Mouse (Mus musculus): ENCODE results near the gene Vmn2r77.
"Not testable (repeated sequence)": the region's sequence is repeated elsewhere in the genome, so short reads cannot be mapped to it uniquely, and the experiment has no call there.

Gene Vmn2r77

DNA sequence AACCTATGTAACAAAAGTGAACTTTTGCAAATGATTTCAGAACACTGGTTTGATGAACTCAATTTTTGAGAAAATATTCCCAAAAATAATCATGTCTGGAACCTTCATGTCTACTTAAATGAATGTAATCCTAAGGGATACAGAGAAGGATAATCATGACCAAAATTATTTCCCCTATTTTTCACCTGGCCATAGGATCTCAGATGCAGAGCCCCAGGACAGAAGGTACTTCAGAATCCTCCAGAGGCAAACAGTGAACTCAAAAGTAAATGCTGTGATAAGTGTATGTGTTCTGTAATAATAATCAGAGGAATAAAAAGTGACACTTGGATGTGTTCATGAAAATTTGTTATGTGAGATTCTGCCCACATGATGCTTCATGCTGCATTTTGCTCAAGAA, at the start of gene Vmn2r77:
Gene Vmn2r77, plus strand, starts transcription at position 301 of the 400 bp plus-strand sequence.
- no peak for DNase-seq (ENCODE audit: low spot score in 2 of 2)

DNA sequence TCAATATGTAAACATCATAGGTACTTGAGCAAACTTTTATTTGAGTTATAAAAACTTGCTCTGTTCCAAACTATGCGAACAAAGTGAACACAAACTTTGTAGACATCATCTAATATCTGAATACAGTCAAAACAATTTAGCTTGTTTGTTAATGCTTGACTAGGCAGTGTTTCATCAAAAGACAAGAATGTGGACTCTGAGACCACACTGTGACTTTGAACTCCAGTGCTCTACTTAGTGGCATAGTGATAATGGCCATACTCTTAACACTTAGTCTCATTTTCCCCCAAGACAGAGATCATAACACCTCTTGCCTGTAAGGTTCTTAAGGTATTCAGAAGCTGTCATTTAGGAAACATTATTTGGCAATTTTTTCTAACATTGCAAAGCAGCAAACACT, 34.1 kb upstream of the Vmn2r77 start:
- no peak for DNase-seq (ENCODE audit: low spot score in 2 of 2)

DNA sequence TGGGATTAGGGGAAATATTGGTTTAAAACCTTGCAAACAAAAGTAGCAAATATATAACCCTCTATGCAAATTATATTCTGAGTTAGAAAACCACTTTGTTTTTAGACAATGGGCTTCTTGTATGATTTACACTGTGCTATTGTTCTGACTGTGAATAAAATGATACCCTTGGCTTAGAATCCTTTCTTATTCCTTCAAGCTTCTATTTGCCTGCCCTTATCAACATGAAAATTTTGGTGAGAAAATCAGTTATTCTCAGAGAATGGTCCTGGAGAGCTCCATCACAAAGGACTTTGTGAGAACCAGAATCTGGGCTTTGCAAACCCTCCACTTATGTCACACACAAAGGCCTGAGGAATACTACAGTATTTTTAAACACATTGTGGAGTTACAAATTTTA, 30.2 kb upstream of the Vmn2r77 start:
- no peak for DNase-seq (ENCODE audit: low spot score in 2 of 2)

DNA sequence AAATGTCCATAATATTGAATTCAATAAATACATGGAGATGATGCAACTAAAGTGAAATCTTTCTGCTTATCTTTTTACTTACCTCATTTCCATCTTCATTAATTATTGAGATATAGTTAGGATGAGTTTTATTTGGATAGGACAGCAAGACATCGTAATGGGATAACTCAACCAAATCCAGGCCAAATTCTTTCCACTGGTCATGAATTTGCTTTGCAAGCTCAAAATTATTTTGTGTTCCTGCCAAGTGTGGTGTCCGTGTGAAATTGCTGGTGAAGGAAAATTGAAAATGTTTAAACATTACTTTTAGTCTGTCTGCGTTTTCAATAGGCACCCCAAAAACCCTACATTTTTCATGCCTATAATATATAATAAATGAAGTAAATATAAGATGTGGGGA, 23.2 kb upstream of the Vmn2r77 start:
- DNase-seq (ENCODE audit: low spot score in 2 of 2): no peak

DNA sequence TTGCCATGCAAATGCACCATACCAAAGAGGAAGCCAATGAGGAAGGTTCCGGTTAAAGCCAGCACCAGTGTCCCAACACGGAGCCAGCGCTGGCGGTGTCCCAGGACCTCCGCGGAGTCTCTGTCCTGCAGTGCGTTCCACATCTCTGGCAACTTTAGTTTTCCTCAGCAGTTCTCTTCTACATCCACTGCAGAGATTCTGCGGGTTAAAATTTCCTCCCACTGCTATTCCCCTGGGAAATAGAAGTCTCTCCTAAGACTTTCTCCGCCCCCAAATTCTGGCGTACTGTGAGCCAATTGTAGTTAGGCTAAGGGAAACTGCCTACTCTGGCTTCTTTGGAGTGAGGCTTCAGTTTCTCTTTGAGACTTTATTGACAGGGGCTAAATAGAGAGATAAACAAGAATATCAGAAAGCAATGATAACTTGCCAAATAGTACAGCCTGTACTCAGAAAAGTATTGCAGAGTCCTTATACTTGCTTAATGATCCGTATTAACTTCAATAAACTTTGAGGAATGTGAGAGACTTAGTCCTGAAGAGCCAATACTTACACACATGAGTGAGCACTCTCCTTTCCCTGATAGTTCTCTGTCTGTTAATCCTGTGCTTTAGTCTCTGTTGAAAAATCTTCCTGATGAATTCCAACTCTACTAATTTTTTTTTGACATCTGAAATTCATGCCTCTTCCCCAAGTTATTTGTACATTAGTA, 19.1 kb upstream of the Vmn2r77 start, which contains the start of gene Folh1:
Gene Folh1, minus strand, starts transcription at position 327 of the 709 bp plus-strand sequence.
- peak in 1 of 2 experiments; percentile 1 for DNase-seq (ENCODE audit: low spot score in 2 of 2)

DNA sequence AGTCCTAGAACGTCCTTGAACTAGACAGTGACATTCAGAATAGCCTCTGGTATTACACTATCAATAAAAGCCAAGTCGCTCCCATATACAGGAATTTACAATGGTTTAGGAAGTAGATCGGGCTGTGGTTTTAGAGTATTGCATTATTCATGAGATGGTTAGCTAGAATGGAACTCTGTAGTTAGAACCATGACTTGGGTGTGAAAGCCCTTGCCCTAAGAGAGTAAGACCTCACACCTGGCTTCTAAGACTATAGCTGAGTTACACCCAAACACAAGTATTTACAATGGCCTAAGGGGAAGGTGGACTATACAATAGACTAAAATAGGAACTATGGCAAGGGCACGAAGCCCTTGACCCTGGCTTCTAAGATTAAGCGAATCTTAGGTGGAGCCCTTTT, 20.4 kb downstream of the Vmn2r77 start:
- DNase-seq (ENCODE audit: low spot score in 2 of 2): not testable (repeated sequence)

DNA sequence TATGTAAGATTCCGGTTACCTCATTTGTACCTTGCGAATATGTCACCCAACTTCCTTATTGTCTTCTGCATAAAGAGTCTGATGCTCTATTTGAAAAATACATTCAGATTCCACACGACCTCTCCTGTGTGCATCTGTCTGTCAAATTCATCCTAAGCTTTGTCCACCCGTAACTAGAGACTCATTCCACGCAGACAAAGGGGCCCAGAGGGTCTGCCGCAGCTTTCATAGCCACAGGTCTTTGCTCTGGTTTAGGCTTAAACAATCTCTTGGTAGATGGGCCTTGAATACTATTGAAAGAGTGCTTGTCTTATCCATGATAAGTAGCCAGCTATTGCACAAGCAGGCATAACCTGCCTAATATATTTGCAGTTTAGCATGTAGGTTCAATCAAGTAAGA, 20.9 kb downstream of the Vmn2r77 start:
- not testable (repeated sequence) for DNase-seq (ENCODE audit: low spot score in 2 of 2)

DNA sequence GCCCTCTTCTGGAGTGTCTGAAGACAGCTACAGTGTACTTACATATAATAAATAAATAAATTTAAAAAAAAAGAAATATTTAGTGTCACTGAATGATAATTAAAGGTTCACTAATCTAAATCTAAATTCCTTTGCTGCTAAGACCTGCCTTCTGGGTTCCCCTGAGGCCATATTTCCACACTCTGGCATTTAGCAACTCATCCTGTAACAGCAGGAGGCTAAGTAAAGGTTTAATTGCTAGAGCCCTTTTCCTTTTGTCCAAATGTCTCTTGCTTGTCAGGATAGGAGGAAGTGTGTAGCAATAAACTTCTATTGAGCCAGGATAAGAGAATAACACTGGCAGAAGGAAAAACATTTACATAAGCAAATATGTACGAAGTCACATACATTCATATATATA, 21.6 kb downstream of the Vmn2r77 start:
- no peak for DNase-seq (ENCODE audit: low spot score in 2 of 2)
